Mouse (Mus musculus): ENCODE results near the gene Zcchc4. TPM values are rescaled to one million over a fixed set of nuclear protein-coding genes. Genes with fewer than 3 reads are reported as not detected.

Gene Zcchc4
- polyA plus RNA-seq, 1 experiment from 2014 or later, result 16.3 TPM

- Histone ChIP-seq H3K9ac (ENCODE audit: low read length) (no peak overlapping the region), H3K4me2 (ENCODE audit: low read depth) (no peak overlapping the region), H3K27ac (ENCODE audit: low read depth, low read length) (no peak overlapping the region), H3K4me3 (ENCODE audit: low read depth, low read length) (no peak overlapping the region), H3K4me1 (ENCODE audit: control insufficient read depth, insufficient read depth, low read length) (no peaks in the 10 kb centered on the region), H3K27me3 (ENCODE audit: control insufficient read depth, insufficient read depth, low read length) (no peaks in the 10 kb centered on the region), H3K9me3 (ENCODE audit: control insufficient read depth, low read length) (no peaks in the 10 kb centered on the region), H3K36me3 (ENCODE audit: control insufficient read depth, insufficient read depth, low read length) (peaks cover 2% of the 10 kb centered on the region)
- DNase-seq (ENCODE audit: low spot score) (no peak), ATAC-seq (ENCODE audit: insufficient read depth, low FRiP score, low TSS enrichment) (no peak)
- 89% methylated on average over 7 of the region's 7 CpGs for WGBS
Measured at GRCm38 (mm10) chr5:52844319-52844718, 69.1 kb downstream of the Zcchc4 start.

DNA sequence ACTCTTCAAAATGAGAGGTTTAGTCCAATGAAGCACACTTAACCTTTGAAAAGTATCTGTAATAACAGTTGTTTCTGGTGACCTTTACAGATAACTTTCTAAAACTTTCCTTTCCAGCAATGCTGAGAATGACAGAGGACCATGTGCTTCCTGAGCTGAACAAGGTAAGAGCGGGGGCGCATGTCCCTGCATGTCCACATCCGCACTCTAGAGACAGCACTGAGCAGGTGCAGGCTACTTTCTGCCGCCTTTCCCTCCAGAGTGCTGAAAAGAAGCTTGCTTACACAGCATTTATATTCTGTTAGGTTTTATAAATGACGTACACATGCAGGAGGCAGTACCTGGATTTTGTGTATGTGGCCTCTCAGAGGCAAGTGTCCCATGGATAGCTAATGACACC, 80.5 kb downstream of the Zcchc4 start:
- no peaks in the 10 kb centered on the region for H3K27me3 ChIP-seq (ENCODE audit: control insufficient read depth, insufficient read depth, low read length)
- no peak overlapping the region for H3K9ac ChIP-seq (ENCODE audit: low read length)
- no peaks in the 10 kb centered on the region for H3K9me3 ChIP-seq (ENCODE audit: control insufficient read depth, low read length)
- no peaks in the 10 kb centered on the region for H3K4me1 ChIP-seq (ENCODE audit: control insufficient read depth, insufficient read depth, low read length)
- no peak overlapping the region for H3K4me2 ChIP-seq (ENCODE audit: low read depth)
- no peak overlapping the region for H3K4me3 ChIP-seq (ENCODE audit: low read depth, low read length)
- peaks cover 9% of the 10 kb centered on the region for H3K36me3 ChIP-seq (ENCODE audit: control insufficient read depth, insufficient read depth, low read length)
- WGBS, result 91% methylated on average over 5 of the region's 5 CpGs
- DNase-seq (ENCODE audit: low spot score) (no peak), ATAC-seq (ENCODE audit: insufficient read depth, low FRiP score, low TSS enrichment) (no peak)
- H3K27ac ChIP-seq (ENCODE audit: low read depth, low read length), result no peak overlapping the region

- no peak overlapping the region for H3K4me2 ChIP-seq (ENCODE audit: low read depth)
- 92% methylated on average over 8 of the region's 8 CpGs for WGBS
- DNase-seq (ENCODE audit: low spot score) (no peak), ATAC-seq (ENCODE audit: insufficient read depth, low FRiP score, low TSS enrichment) (no peak)
- no peaks in the 10 kb centered on the region for H3K27me3 ChIP-seq (ENCODE audit: control insufficient read depth, insufficient read depth, low read length)
- no peaks in the 10 kb centered on the region for H3K9me3 ChIP-seq (ENCODE audit: control insufficient read depth, low read length)
- H3K9ac ChIP-seq (ENCODE audit: low read length), result no peak overlapping the region
- H3K27ac ChIP-seq (ENCODE audit: low read depth, low read length), result no peak overlapping the region
- H3K36me3 ChIP-seq (ENCODE audit: control insufficient read depth, insufficient read depth, low read length), result peaks cover 24% of the 10 kb centered on the region
- no peaks in the 10 kb centered on the region for H3K4me1 ChIP-seq (ENCODE audit: control insufficient read depth, insufficient read depth, low read length)
- no peak overlapping the region for H3K4me3 ChIP-seq (ENCODE audit: low read depth, low read length)
Measured at GRCm38 (mm10) chr5:52864446-52864845, 89.2 kb downstream of the Zcchc4 start.

DNA sequence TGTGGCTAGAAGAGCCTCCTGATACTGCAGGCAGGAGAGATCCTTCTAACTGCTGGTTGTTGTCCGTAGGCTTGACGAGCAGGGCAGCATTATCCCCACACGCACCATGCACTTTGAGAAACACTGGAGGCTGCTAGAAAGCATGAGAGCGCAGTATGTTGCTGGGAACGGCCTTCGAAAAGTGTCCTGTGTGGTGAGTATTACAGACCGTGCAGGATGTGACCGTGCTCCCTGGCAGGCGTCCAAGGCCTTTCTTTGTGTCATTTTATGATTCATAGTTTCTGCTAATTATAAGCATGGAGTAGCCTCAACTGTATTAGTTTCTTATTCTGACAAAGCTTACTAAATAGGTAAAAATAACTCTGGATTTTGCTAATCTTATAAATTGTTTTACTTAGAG, 90.6 kb downstream of the Zcchc4 start:
- Histone ChIP-seq H3K4me3 (ENCODE audit: low read depth, low read length) (no peak overlapping the region), H3K9ac (ENCODE audit: low read length) (no peak overlapping the region), H3K27ac (ENCODE audit: low read depth, low read length) (no peak overlapping the region), H3K4me2 (ENCODE audit: low read depth) (no peak overlapping the region), H3K36me3 (ENCODE audit: control insufficient read depth, insufficient read depth, low read length) (peaks cover 24% of the 10 kb centered on the region), H3K9me3 (ENCODE audit: control insufficient read depth, low read length) (no peaks in the 10 kb centered on the region), H3K4me1 (ENCODE audit: control insufficient read depth, insufficient read depth, low read length) (no peaks in the 10 kb centered on the region), H3K27me3 (ENCODE audit: control insufficient read depth, insufficient read depth, low read length) (no peaks in the 10 kb centered on the region)
- 91% methylated on average over 9 of the region's 9 CpGs for WGBS
- ATAC-seq (ENCODE audit: insufficient read depth, low FRiP score, low TSS enrichment) (no peak), DNase-seq (ENCODE audit: low spot score) (no peak)

- no peak for DNase-seq (ENCODE audit: low spot score)
- Histone ChIP-seq H3K4me3 (ENCODE audit: low read depth, low read length) (no peak overlapping the region), H3K27me3 (ENCODE audit: control insufficient read depth, insufficient read depth, low read length) (no peaks in the 10 kb centered on the region), H3K9ac (ENCODE audit: low read length) (no peak overlapping the region), H3K36me3 (ENCODE audit: control insufficient read depth, insufficient read depth, low read length) (peaks cover 20% of the 10 kb centered on the region), H3K9me3 (ENCODE audit: control insufficient read depth, low read length) (no peaks in the 10 kb centered on the region), H3K27ac (ENCODE audit: low read depth, low read length) (no peak overlapping the region), H3K4me1 (ENCODE audit: control insufficient read depth, insufficient read depth, low read length) (no peaks in the 10 kb centered on the region), H3K4me2 (ENCODE audit: low read depth) (no peak overlapping the region)
- WGBS, result 89% methylated on average over 18 of the region's 18 CpGs
- no peak for ATAC-seq (ENCODE audit: insufficient read depth, low FRiP score, low TSS enrichment)
Measured at GRCm38 (mm10) chr5:52866361-52867155, 91.3 kb downstream of the Zcchc4 start.

- Histone ChIP-seq H3K4me2 (ENCODE audit: low read depth) (no peak overlapping the region), H3K36me3 (ENCODE audit: control insufficient read depth, insufficient read depth, low read length) (peaks cover 10% of the 10 kb centered on the region), H3K9ac (ENCODE audit: low read length) (no peak overlapping the region), H3K4me3 (ENCODE audit: low read depth, low read length) (no peak overlapping the region), H3K9me3 (ENCODE audit: control insufficient read depth, low read length) (no peaks in the 10 kb centered on the region), H3K27me3 (ENCODE audit: control insufficient read depth, insufficient read depth, low read length) (no peaks in the 10 kb centered on the region), H3K27ac (ENCODE audit: low read depth, low read length) (no peak overlapping the region), H3K4me1 (ENCODE audit: control insufficient read depth, insufficient read depth, low read length) (no peaks in the 10 kb centered on the region)
- DNase-seq (ENCODE audit: low spot score), result no peak
- 79% methylated on average over 12 of the region's 12 CpGs for WGBS
- ATAC-seq (ENCODE audit: insufficient read depth, low FRiP score, low TSS enrichment), result no peak
Measured at GRCm38 (mm10) chr5:52868918-52869703, 93.9 kb downstream of the Zcchc4 start.

GRCm38 (mm10) chr5:52871461-52871860, 96.3 kb downstream of the Zcchc4 start:
- peaks cover 5% of the 10 kb centered on the region; the same call in 1 of the 2 replicates for H3K36me3 ChIP-seq (ENCODE audit: control insufficient read depth, insufficient read depth, low read length)
- no peaks in the 10 kb centered on the region for H3K9me3 ChIP-seq (ENCODE audit: control insufficient read depth, low read length)
- no peaks in the 10 kb centered on the region for H3K4me1 ChIP-seq (ENCODE audit: control insufficient read depth, insufficient read depth, low read length)
- H3K4me2 ChIP-seq (ENCODE audit: low read depth), result no peak overlapping the region
- no peaks in the 10 kb centered on the region for H3K27me3 ChIP-seq (ENCODE audit: control insufficient read depth, insufficient read depth, low read length)
- no peak overlapping the region for H3K4me3 ChIP-seq (ENCODE audit: low read depth, low read length)
- DNase-seq (ENCODE audit: low spot score) (no peak), ATAC-seq (ENCODE audit: insufficient read depth, low FRiP score, low TSS enrichment) (no peak)
- no peak overlapping the region for H3K9ac ChIP-seq (ENCODE audit: low read length)
- WGBS, result 20% methylated on average over 1 of the region's 1 CpGs
- H3K27ac ChIP-seq (ENCODE audit: low read depth, low read length), result no peak overlapping the region

- 98% methylated on average over 13 of the region's 13 CpGs for WGBS
Measured at GRCm38 (mm10) chr5:52871986-52872385, 96.8 kb downstream of the Zcchc4 start.

More at GRCm38 (mm10) chr5:52871986-52872385, 96.8 kb downstream of the Zcchc4 start:
- Histone ChIP-seq H3K27me3 (ENCODE audit: control insufficient read depth, insufficient read depth, low read length) (no peaks in the 10 kb centered on the region), H3K27ac (ENCODE audit: low read depth, low read length) (no peak overlapping the region), H3K9ac (ENCODE audit: low read length) (no peak overlapping the region), H3K4me2 (ENCODE audit: low read depth) (no peak overlapping the region), H3K4me1 (ENCODE audit: control insufficient read depth, insufficient read depth, low read length) (no peaks in the 10 kb centered on the region), H3K9me3 (ENCODE audit: control insufficient read depth, low read length) (no peaks in the 10 kb centered on the region), H3K4me3 (ENCODE audit: low read depth, low read length) (no peak overlapping the region), H3K36me3 (ENCODE audit: control insufficient read depth, insufficient read depth, low read length) (peaks cover 5% of the 10 kb centered on the region; the same call in 1 of the 2 replicates)
- DNase-seq (ENCODE audit: low spot score) (no peak), ATAC-seq (ENCODE audit: insufficient read depth, low FRiP score, low TSS enrichment) (no peak)
